Mouse (Mus musculus) heart, embryonic 12.5 days (tissue): ENCODE results near the gene Vps45. TPM values are rescaled to one million over a fixed set of nuclear protein-coding genes. Genes with fewer than 3 reads are reported as not detected.
"Not testable (repeated sequence)": the region's sequence is repeated elsewhere in the genome, so short reads cannot be mapped to it uniquely, and the experiment has no call there.

Source experiments
- ATAC-seq: fragments of 200-750 bp; cut with Nextera tagmentation; 2 replicates; pipeline ENCODE4 v1.8.0; 2017; ENCODE audit warnings: moderate TSS enrichment, moderate library complexity; ENCODE audit not compliant: insufficient number of reproducible peaks, low FRiP score
- H3K27ac ChIP-seq: fragments of 300-500 bp; sonication (generic); 2 replicates; pipeline ENCODE4 v1.5.1; 2016; ENCODE audit warnings: mild to moderate bottlenecking, moderate library complexity; ENCODE audit not compliant: poor library complexity, severe bottlenecking
- H3K27me3 ChIP-seq: fragments of 300-500 bp; sonication (generic); replicated peaks from 2 replicates; pipeline ENCODE4 v1.6.1; 2016; ENCODE audit warnings: mild to moderate bottlenecking, moderate library complexity
- H3K36me3 ChIP-seq: fragments of 300-500 bp; sonication (generic); 2 replicates; pipeline ENCODE4 v1.6.1; 2016; ENCODE audit warnings: mild to moderate bottlenecking, moderate library complexity
- H3K4me1 ChIP-seq: fragments of 300-500 bp; sonication (generic); replicated peaks from 2 replicates; pipeline ENCODE4 v1.6.1; 2016; ENCODE audit warnings: mild to moderate bottlenecking
- H3K4me2 ChIP-seq: fragments of 300-500 bp; sonication (generic); 2 replicates; pipeline ENCODE4 v1.6.1; 2016; ENCODE audit warnings: mild to moderate bottlenecking, moderate library complexity
- H3K4me3 ChIP-seq: fragments of 300-500 bp; sonication (generic); 2 replicates; pipeline ENCODE4 v1.5.1; 2016; ENCODE audit warnings: mild to moderate bottlenecking
- H3K9ac ChIP-seq: fragments of 300-500 bp; sonication (generic); 2 replicates; pipeline ENCODE4 v1.6.1; 2016; ENCODE audit warnings: mild to moderate bottlenecking, moderate library complexity
- H3K9me3 ChIP-seq: fragments of 300-500 bp; sonication (generic); replicated peaks from 2 replicates; pipeline ENCODE4 v1.6.1; 2016; ENCODE audit warnings: mild to moderate bottlenecking, moderate library complexity
- WGBS: fragments of 180-500 bp; shearing (Covaris S2); methylation state at CpG from one replicate; pipeline ENCODE4 v1.1.7; 2016; 5-methylcytosine and 5-hydroxymethylcytosine counted together
- polyA plus RNA-seq: library from polyadenylated mRNA; unstranded; fragments of >200 nt; fragmentation: Nextera tagmentation; extraction: Ambion mirVana; gene quantifications from 2 replicates; pipeline ENCODE4 v1.2.1, GENCODE M21; 2016

The Vps45 gene
- polyA plus RNA-seq, 1 experiment from 2014 or later: 32.8 TPM

GRCm38 (mm10) chr3:96057747-96058204 lies 490 bp downstream of the Vps45 start:
- peak; percentile 89 for ATAC-seq
- Histone ChIP-seq H3K36me3 (peaks cover 12% of the 10 kb centered on the region), H3K4me1 (peaks cover 9% of the 10 kb centered on the region), H3K27ac (peak overlapping the region; percentile 92), H3K4me3 (peak overlapping the region; percentile 83), H3K9me3 (no peaks in the 10 kb centered on the region), H3K9ac (peak overlapping the region; percentile 85), H3K27me3 (no peaks in the 10 kb centered on the region), H3K4me2 (peak overlapping the region; percentile 86)
- under 1% methylated on average over 26 of the region's 26 CpGs for WGBS

- Histone ChIP-seq H3K27me3 (no peaks in the 10 kb centered on the region), H3K9me3 (no peaks in the 10 kb centered on the region), H3K36me3 (peaks cover 15% of the 10 kb centered on the region), H3K4me3 (no peak overlapping the region), H3K9ac (no peak overlapping the region), H3K27ac (no peak overlapping the region), H3K4me2 (no peak overlapping the region), H3K4me1 (peaks cover 9% of the 10 kb centered on the region)
- WGBS: 80% methylated on average over 4 of the region's 4 CpGs
- no peak for ATAC-seq
Measured at GRCm38 (mm10) chr3:96056031-96056430, 2.2 kb downstream of the Vps45 start.

GRCm38 (mm10) chr3:96055294-96055693 lies 3.0 kb downstream of the Vps45 start:
- Histone ChIP-seq H3K4me1 (peaks cover 9% of the 10 kb centered on the region), H3K4me2 (no peak overlapping the region), H3K9me3 (no peaks in the 10 kb centered on the region), H3K27me3 (no peaks in the 10 kb centered on the region), H3K4me3 (no peak overlapping the region), H3K27ac (no peak overlapping the region), H3K36me3 (peaks cover 17% of the 10 kb centered on the region), H3K9ac (no peak overlapping the region)
- no peak for ATAC-seq
- 83% methylated on average over 6 of the region's 6 CpGs for whole genome bisulfite sequencing

DNA sequence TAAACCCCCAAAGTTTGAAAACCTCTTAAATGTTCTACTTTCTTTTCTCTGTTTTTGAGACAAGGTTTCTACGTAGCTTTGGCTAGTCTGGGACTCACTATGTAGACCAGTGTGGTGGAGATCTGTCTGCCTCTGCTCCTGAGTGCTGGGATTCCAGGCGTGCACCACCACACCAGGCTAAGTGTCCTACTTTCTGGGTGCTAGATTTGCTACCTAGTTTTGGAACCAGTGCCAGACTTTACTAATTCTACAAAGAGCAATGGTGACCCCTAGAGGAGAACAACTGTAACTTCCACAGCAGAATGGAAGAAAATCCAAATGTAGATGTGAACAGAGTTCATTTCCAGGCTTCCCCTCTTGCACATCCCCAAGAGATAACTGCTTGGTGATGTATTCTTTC lies 6.4 kb downstream of the Vps45 start:
- Histone ChIP-seq H3K27me3 (no peaks in the 10 kb centered on the region), H3K4me1 (0 out of 2 replicates have a peak, but pooled peaks cover 6% of the 10 kb centered on the region), H3K4me3 (no peak overlapping the region), H3K36me3 (peaks cover 17% of the 10 kb centered on the region), H3K27ac (no peak overlapping the region), H3K9ac (no peak overlapping the region), H3K9me3 (no peaks in the 10 kb centered on the region), H3K4me2 (no peak overlapping the region)
- ATAC-seq: no peak
- 44% methylated on average over 2 of the region's 2 CpGs for WGBS

- no peak overlapping the region for H3K4me3 ChIP-seq
- no peak overlapping the region for H3K4me2 ChIP-seq
- no peak overlapping the region for H3K27ac ChIP-seq
- no peaks in the 10 kb centered on the region for H3K27me3 ChIP-seq
- no peak for ATAC-seq
- H3K36me3 ChIP-seq: peaks cover 19% of the 10 kb centered on the region
- H3K9ac ChIP-seq: no peak overlapping the region
- H3K9me3 ChIP-seq: no peaks in the 10 kb centered on the region
- WGBS: 81% methylated on average over 4 of the region's 4 CpGs
- no peaks in the 10 kb centered on the region for H3K4me1 ChIP-seq
Measured at GRCm38 (mm10) chr3:96051186-96051585, 7.1 kb downstream of the Vps45 start.

- H3K4me3 ChIP-seq: no peak overlapping the region
- H3K4me1 ChIP-seq: no peaks in the 10 kb centered on the region
- H3K9ac ChIP-seq: no peak overlapping the region; the same call in 1 of the 2 replicates
- no peak overlapping the region for H3K4me2 ChIP-seq
- no peaks in the 10 kb centered on the region for H3K9me3 ChIP-seq
- H3K36me3 ChIP-seq: peaks cover 22% of the 10 kb centered on the region
- no peak overlapping the region for H3K27ac ChIP-seq
- H3K27me3 ChIP-seq: no peaks in the 10 kb centered on the region
- 81% methylated on average over 7 of the region's 7 CpGs for WGBS
- no peak for ATAC-seq
Measured at GRCm38 (mm10) chr3:96050779-96051178, 7.5 kb downstream of the Vps45 start.

DNA sequence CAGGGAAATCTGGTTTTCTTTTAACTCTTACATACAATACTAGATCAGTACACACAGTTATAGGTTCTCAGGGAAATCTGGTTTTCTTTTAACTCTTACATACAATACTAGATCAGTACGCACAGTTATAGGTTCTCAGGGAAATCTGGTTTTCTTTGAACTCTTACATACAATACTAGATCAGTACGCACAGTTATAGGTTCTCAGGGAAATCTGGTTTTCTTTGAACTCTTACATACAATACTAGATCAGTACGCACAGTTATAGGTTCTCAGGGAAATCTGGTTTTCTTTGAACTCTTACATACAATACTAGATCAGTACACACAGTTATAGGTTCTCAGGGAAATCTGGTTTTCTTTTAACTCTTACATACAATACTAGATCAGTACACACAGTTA lies 13.7 kb downstream of the Vps45 start:
- not testable (repeated sequence) for H3K27me3 ChIP-seq, H3K9ac ChIP-seq, H3K4me3 ChIP-seq, H3K4me2 ChIP-seq, H3K9me3 ChIP-seq, H3K27ac ChIP-seq, ATAC-seq, H3K4me1 ChIP-seq
- WGBS: 86% methylated on average over 3 of the region's 3 CpGs
- peaks cover 14% of the 10 kb centered on the region for H3K36me3 ChIP-seq

GRCm38 (mm10) chr3:96043104-96043503 lies 15.2 kb downstream of the Vps45 start:
- Histone ChIP-seq H3K4me1 (peaks cover 9% of the 10 kb centered on the region), H3K4me3 (no peak overlapping the region), H3K36me3 (peaks cover 14% of the 10 kb centered on the region), H3K9ac (no peak overlapping the region), H3K27me3 (no peaks in the 10 kb centered on the region), H3K27ac (peak overlapping the region; percentile 56; the same call in 1 of the 2 replicates), H3K4me2 (no peak overlapping the region), H3K9me3 (no peaks in the 10 kb centered on the region)
- 46% methylated on average over 1 of the region's 1 CpGs for WGBS
- no peak for ATAC-seq

GRCm38 (mm10) chr3:96041079-96041478 lies 17.2 kb downstream of the Vps45 start:
- Histone ChIP-seq H3K9ac (no peak overlapping the region), H3K4me2 (no peak overlapping the region), H3K27me3 (no peaks in the 10 kb centered on the region), H3K4me3 (no peak overlapping the region), H3K27ac (no peak overlapping the region), H3K36me3 (peaks cover 11% of the 10 kb centered on the region), H3K4me1 (peaks cover 11% of the 10 kb centered on the region), H3K9me3 (no peaks in the 10 kb centered on the region)
- WGBS: 90% methylated on average over 6 of the region's 6 CpGs
- no peak for ATAC-seq

DNA sequence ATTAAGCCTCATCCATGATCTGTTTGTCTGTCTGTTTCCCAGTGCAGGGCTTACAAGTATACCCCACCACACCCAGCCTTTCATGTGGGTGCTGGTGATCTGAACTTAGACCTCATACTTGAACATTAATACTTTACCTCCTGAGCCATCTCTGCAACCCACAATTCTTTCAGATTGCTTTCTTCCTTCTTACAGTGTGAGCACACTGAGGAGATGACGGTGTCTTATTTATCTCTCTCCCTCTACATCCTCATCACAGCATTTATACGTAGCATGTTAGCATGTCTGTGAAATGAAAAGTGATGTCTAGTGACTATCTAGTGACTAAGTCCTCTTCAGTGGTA lies 17.6 kb downstream of the Vps45 start:
- Histone ChIP-seq H3K4me1 (peaks cover 12% of the 10 kb centered on the region), H3K36me3 (peaks cover 6% of the 10 kb centered on the region), H3K4me3 (no peak overlapping the region), H3K27ac (no peak overlapping the region), H3K4me2 (no peak overlapping the region), H3K27me3 (no peaks in the 10 kb centered on the region), H3K9ac (no peak overlapping the region), H3K9me3 (no peaks in the 10 kb centered on the region)
- ATAC-seq: no peak
- 89% methylated on average over 2 of the region's 2 CpGs for WGBS

DNA sequence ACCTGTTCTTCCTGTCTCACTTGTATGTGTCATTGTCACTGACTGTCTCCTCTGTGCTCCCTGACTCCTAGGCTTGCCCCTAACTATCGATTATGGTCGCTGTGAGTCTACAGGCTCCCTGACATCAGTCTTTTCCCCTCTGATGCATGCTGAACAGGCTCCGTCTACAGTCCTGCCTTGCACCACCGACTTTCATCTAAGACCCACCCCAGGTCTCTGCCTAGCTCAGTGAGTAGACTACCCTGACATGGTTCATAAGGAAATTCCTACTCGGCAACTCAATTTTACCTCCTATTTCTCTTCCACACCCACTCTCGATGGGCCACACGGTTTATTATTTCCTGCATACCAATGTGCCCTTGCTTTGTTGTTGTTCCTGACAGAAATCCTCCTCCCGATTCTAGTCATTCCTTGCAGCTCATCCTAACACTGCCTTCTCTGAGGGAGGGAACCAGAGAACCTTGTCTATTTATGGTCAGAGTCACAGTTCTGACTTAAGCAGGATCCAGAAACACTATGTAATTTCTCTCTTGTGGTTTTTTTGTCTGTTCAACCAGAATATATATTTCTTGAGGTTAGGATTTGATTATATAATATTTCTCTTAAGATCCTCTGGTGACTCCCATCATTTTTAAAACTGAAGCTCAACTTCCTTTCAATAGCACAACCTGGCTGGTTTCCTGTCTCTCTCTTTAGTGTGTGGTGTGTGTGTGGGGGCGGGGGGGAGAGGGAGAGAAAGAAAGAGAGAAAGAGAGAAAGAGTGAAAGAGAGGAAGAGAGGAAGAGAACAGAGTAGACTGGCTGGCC lies 18.2 kb downstream of the Vps45 start:
- ATAC-seq: no peak
- peaks cover under 1% of the 10 kb centered on the region for H3K36me3 ChIP-seq
- H3K9me3 ChIP-seq: no peaks in the 10 kb centered on the region
- H3K9ac ChIP-seq: no peak overlapping the region
- 78% methylated on average over 9 of the region's 9 CpGs for WGBS
- no peak overlapping the region for H3K4me2 ChIP-seq
- no peak overlapping the region for H3K27ac ChIP-seq
- no peak overlapping the region for H3K4me3 ChIP-seq
- no peaks in the 10 kb centered on the region for H3K27me3 ChIP-seq
- peaks cover 18% of the 10 kb centered on the region for H3K4me1 ChIP-seq

DNA sequence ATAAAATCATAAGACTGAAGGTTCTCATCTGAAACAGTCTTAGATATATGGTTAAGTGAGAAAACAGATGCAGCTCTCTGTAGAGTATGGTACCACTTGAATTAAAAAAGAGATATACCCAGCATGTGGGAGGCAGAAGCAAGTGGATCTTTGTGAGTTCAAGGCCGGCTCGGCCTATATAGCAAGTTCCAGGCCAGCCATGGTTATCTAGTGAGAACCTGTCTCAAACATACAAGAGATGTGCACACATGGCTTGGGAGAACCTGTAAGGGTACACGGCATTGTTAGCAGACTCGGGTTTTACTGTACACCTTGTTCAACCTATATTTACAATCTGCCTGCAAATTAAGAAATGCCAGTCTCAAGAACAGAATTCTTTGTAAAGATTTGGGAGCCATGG lies 19.4 kb downstream of the Vps45 start:
- Histone ChIP-seq H3K27me3 (no peaks in the 10 kb centered on the region), H3K9ac (no peak overlapping the region), H3K9me3 (no peaks in the 10 kb centered on the region), H3K36me3 (no peaks in the 10 kb centered on the region), H3K4me3 (no peak overlapping the region), H3K4me2 (no peak overlapping the region), H3K27ac (no peak overlapping the region), H3K4me1 (peaks cover 26% of the 10 kb centered on the region)
- ATAC-seq: no peak
- WGBS: 92% methylated on average over 4 of the region's 4 CpGs
